Mouse (Mus musculus): ENCODE results near the gene Cacna2d2. TPM values are rescaled to one million over a fixed set of nuclear protein-coding genes. Genes with fewer than 3 reads are reported as not detected.

Cacna2d2 gene
- polyA plus RNA-seq, 1 experiment: 0.48 TPM

GRCm38 (mm10) chr9:107577871-107578270 is 178.5 kb downstream of the Cacna2d2 start:
- no peaks in the 10 kb centered on the region for H3K27me3 ChIP-seq (replicated peaks; ENCODE audit: control insufficient read depth, insufficient read depth, low read length)
- H3K27ac ChIP-seq (ENCODE audit: insufficient read depth, low read depth, low read length): no peak overlapping the region
- 85% methylated on average over 10 of the region's 10 CpGs for WGBS
- peaks cover 35% of the 10 kb centered on the region for H3K4me1 ChIP-seq (ENCODE audit: control insufficient read depth, insufficient read depth, low read length)
- no peak for DNase-seq
- no peaks in the 10 kb centered on the region; the same call in 1 of the 2 replicates for H3K36me3 ChIP-seq (ENCODE audit: control insufficient read depth, insufficient read depth, low read length)
- TF ChIP-seq CTCF (conservative IDR thresholded peaks at IDR 0.05; ENCODE audit: insufficient read depth, insufficient read length, low read depth, low read length): no peak
- TF ChIP-seq POLR2A (IDR thresholded peaks at IDR 0.05; ENCODE audit: low read depth, low read length): no peak
- H3K4me3 ChIP-seq (ENCODE audit: insufficient read depth, low read depth, low read length): no peak overlapping the region

DNA sequence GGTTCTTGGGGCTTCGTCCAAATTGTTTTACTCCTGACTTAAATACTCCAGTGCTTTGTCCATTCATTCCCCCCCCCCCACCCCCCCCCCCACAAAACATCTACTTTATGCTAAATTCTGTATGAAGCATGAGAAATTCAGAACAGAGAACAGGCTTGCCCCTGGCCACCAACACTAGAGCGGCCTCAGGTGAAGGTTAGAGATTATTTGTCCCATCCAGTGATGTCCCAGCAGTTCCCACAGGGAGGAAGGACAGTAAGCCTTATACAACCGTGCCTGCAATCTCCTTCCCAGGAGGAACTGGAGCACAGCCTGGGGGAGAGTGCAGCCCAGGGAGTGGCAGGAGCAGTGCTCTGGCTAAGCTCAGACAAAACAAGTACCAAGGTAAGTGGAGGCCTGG is 179.2 kb downstream of the Cacna2d2 start, which contains the start of gene Naa80:
TSS of gene Naa80 (plus strand) at position 301 of the 400 bp plus-strand sequence.
- no peak within 1 kb of the TSS for H3K27ac ChIP-seq (ENCODE audit: insufficient read depth, low read depth, low read length)
- H3K4me3 ChIP-seq (ENCODE audit: insufficient read depth, low read depth, low read length): no peak within 1 kb of the TSS
- 82% methylated on average over 3 of the region's 3 CpGs for WGBS

More for the DNA sequence above, 179.2 kb downstream of the Cacna2d2 start, which contains the start of gene Naa80:
- Histone ChIP-seq H3K36me3 (ENCODE audit: control insufficient read depth, insufficient read depth, low read length) (no peaks in the 10 kb centered on the region), H3K27me3 (replicated peaks; ENCODE audit: control insufficient read depth, insufficient read depth, low read length) (no peaks in the 10 kb centered on the region), H3K4me1 (ENCODE audit: control insufficient read depth, insufficient read depth, low read length) (peaks cover 35% of the 10 kb centered on the region)
- no peak for TF ChIP-seq CTCF (conservative IDR thresholded peaks at IDR 0.05; ENCODE audit: insufficient read depth, insufficient read length, low read depth, low read length)
- TF ChIP-seq POLR2A (IDR thresholded peaks at IDR 0.05; ENCODE audit: low read depth, low read length): no peak
- DNase-seq: no peak

Other genes with a start within 250 kb of the Cacna2d2 start
- gene Dock3, start 167.7 kb upstream of the Cacna2d2 start, polyA plus RNA-seq (2012; rRNA removed): 0.23 and 0.45 TPM in 2 replicates
- 24.3 and 25.7 TPM in 2 replicates for gene Mapkapk3, start 109.7 kb upstream of the Cacna2d2 start, polyA plus RNA-seq (2012; rRNA removed)
- gene Cish, start 103.6 kb upstream of the Cacna2d2 start, polyA plus RNA-seq (2012; rRNA removed): 49.7 and 69.1 TPM in 2 replicates
- gene Hemk1, start 61.3 kb upstream of the Cacna2d2 start, polyA plus RNA-seq (2012; rRNA removed): 35.0 and 42.1 TPM in 2 replicates
- 6.1 and 7.4 TPM in 2 replicates for gene 6430571L13Rik, start 59.0 kb upstream of the Cacna2d2 start, polyA plus RNA-seq (2012; rRNA removed)
- 52.1 and 63.6 TPM in 2 replicates for gene Tmem115, start 134.3 kb downstream of the Cacna2d2 start, polyA plus RNA-seq (2012; rRNA removed)
- 62.6 and 77.4 TPM in 2 replicates for gene Cyb561d2, start 142.6 kb downstream of the Cacna2d2 start, polyA plus RNA-seq (2012; rRNA removed)
- 61.5 and 62.6 TPM in 2 replicates for gene Nprl2, start 142.6 kb downstream of the Cacna2d2 start, polyA plus RNA-seq (2012; rRNA removed)
- 52.6 and 52.9 TPM in 2 replicates for gene Zmynd10, start 147.7 kb downstream of the Cacna2d2 start, polyA plus RNA-seq (2012; rRNA removed)
- 23.0 and 24.0 TPM in 2 replicates for gene Rassf1, start 151.9 kb downstream of the Cacna2d2 start, polyA plus RNA-seq (2012; rRNA removed)
- gene Tusc2, start 163.6 kb downstream of the Cacna2d2 start, polyA plus RNA-seq (2012; rRNA removed): 82.5 and 93.8 TPM in 2 replicates
- gene Hyal2, start 168.3 kb downstream of the Cacna2d2 start, polyA plus RNA-seq (2012; rRNA removed): 103 and 155 TPM in 2 replicates
- 8.1 and 9.4 TPM in 2 replicates for gene Hyal1, start 177.3 kb downstream of the Cacna2d2 start, polyA plus RNA-seq (2012; rRNA removed)
- gene Naa80, start 179.3 kb downstream of the Cacna2d2 start, polyA plus RNA-seq (2012; rRNA removed): 43.0 and 62.8 TPM in 2 replicates
- 1.6 and 2.1 TPM in 2 replicates for gene Hyal3, start 181.2 kb downstream of the Cacna2d2 start, polyA plus RNA-seq (2012; rRNA removed)
- gene Ifrd2, start 188.0 kb downstream of the Cacna2d2 start, polyA plus RNA-seq (2012; rRNA removed): 50.5 and 57.8 TPM in 2 replicates
- 63.3 and 78.8 TPM in 2 replicates for gene Sema3b, start 209.6 kb downstream of the Cacna2d2 start, polyA plus RNA-seq (2012; rRNA removed)
- 356 and 366 TPM in 2 replicates for gene Gnai2, start 235.8 kb downstream of the Cacna2d2 start, polyA plus RNA-seq (2012; rRNA removed)

Measured in kidney, adult 2 months (tissue).